Mouse (Mus musculus) v-Abl transformed pro-B cells (cell line): ENCODE data around the gene Csrnp3.

Source experiments
- in situ Hi-C, 2 experiments: fragments of 400-800 bp; cut with MboI; formaldehyde crosslinking; loops; one replicate each; pipeline ENCODE4 v1.15.1; 2025; ENCODE audit not compliant: unreplicated experiment in 2 of 2

Csrnp3 gene

GRCm38 (mm10) chr2:66008995-66009654 lies 163.6 kb downstream of the Csrnp3 start:
- in situ Hi-C loops = no loop called here

- in situ Hi-C loops = no loop called here
Observed at GRCm38 (mm10) chr2:66009677-66010076, 164.1 kb downstream of the Csrnp3 start.

- in situ Hi-C loops = no loop called here
Observed at GRCm38 (mm10) chr2:66018711-66019110, 173.1 kb downstream of the Csrnp3 start.

GRCm38 (mm10) chr2:66019235-66019634 lies 173.7 kb downstream of the Csrnp3 start:
- in situ Hi-C loops = no loop called here

GRCm38 (mm10) chr2:66023419-66023818 lies 177.9 kb downstream of the Csrnp3 start:
- in situ Hi-C loops = no loop called here

GRCm38 (mm10) chr2:66024837-66025236 lies 179.3 kb downstream of the Csrnp3 start:
- in situ Hi-C loops = no loop called here

GRCm38 (mm10) chr2:66028812-66029211 lies 183.2 kb downstream of the Csrnp3 start:
- in situ Hi-C loops = no loop called here

- in situ Hi-C loops = no loop called here
Observed at GRCm38 (mm10) chr2:66034907-66035679, 189.5 kb downstream of the Csrnp3 start.

GRCm38 (mm10) chr2:66040611-66041010 lies 195.0 kb downstream of the Csrnp3 start:
- in situ Hi-C loops = no loop called here

GRCm38 (mm10) chr2:66041203-66041916 lies 195.8 kb downstream of the Csrnp3 start:
- in situ Hi-C loops = no loop called here

GRCm38 (mm10) chr2:66041917-66042419 lies 196.4 kb downstream of the Csrnp3 start:
- in situ Hi-C loops = no loop called here

GRCm38 (mm10) chr2:66043441-66044404 lies 198.2 kb downstream of the Csrnp3 start:
- in situ Hi-C loops = no loop called here

GRCm38 (mm10) chr2:66044405-66045089 lies 199.0 kb downstream of the Csrnp3 start:
- in situ Hi-C loops = no loop called here

GRCm38 (mm10) chr2:66063291-66063690 lies 217.7 kb downstream of the Csrnp3 start:
- in situ Hi-C loops = no loop called here

- in situ Hi-C loops = no loop called here
Observed at GRCm38 (mm10) chr2:66069454-66069853, 223.9 kb downstream of the Csrnp3 start.

GRCm38 (mm10) chr2:66080731-66081130 lies 235.2 kb downstream of the Csrnp3 start:
- in situ Hi-C loops = no loop called here
